Mouse (Mus musculus): ENCODE measurements at regions not wholly inside any gene's neighbourhood (a gene's known extent, or its start where the extent isn't known, plus 50 kb on each side); places are given as distances from the start of the nearest gene placed in this dataset.

DNA sequence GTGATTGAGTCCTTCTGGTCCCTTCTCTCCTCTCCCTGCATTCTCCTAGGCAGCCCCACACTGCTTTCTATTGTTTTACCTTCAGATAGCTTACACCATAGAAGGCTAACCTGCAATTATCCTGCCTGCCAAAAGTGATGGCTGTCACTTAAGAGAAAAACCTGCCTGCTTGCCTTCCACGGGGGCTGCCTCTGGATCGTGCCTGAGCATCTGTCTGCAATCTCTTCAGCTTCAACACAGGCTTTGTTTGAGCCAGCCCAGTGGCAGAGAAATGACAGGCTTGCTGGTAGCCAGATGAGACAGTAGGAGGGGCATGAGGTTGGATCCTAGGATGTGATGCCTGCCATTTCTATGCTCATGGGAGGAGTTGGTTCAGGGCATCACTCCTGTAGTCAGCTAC, 345.2 kb upstream of the Tshz3 start:
- intact Hi-C loops (cut with DNase I): no loop called here
- DNase-seq (ENCODE audit: low spot score): no peak

- intact Hi-C loops (cut with DNase I): no loop called here
- no peak for DNase-seq (ENCODE audit: low spot score)
Measured at GRCm38 (mm10) chr7:36350616-36351015, 347.3 kb upstream of the Tshz3 start.

- intact Hi-C loops (cut with DNase I): no loop called here
- DNase-seq (ENCODE audit: low spot score): no peak
Measured at GRCm38 (mm10) chr7:36348195-36348594, 349.7 kb upstream of the Tshz3 start.

- intact Hi-C loops (cut with DNase I): no loop called here
- no peak for DNase-seq (ENCODE audit: low spot score)
Measured at GRCm38 (mm10) chr7:36334857-36335256, 363.1 kb upstream of the Tshz3 start.

DNA sequence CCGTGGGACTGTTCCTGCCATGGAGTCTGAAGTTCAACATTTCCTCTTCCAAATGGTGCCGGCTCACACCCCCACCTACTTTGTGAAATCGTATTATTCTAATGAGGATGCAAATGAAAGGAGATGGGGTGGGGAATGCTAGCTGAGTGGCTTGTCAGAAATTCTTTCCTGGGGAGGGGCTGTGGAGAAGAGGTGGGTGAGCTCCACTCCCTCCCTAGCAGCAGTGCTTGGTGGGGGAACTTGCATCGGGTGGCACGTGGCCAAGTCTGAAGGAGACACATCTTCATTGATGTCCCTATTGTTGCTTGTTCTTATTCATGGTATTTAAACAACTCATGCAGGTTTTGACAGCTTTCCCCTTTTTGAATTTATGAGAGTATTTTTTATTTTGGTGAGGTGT, 363.8 kb upstream of the Tshz3 start:
- DNase-seq (ENCODE audit: low spot score): no peak
- intact Hi-C loops (cut with DNase I): no loop called here

DNA sequence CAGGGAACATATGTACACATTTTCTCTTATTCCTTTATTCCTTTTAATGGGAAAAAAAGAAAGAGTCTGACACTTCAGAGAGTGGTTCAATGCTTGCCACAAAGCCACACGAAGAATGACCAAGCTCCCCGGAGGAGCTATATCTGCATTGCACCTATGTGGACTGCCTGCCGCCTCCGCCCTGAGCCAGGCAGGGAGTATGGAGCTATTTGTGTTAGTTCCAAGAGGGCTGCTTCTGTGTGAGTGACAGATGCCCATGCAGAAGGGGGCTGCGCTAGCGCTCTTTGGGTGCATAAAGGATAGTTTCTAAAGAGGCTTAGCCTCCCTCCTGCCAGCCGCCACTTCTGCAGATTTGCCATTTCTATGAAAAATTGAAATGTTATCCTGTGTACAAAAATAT, 365.3 kb upstream of the Tshz3 start:
- intact Hi-C loops (cut with DNase I): no loop called here
- DNase-seq (ENCODE audit: low spot score): no peak

GRCm38 (mm10) chr7:36328141-36328540, 369.8 kb upstream of the Tshz3 start:
- no peak for DNase-seq (ENCODE audit: low spot score)
- intact Hi-C loops (cut with DNase I): no loop called here

DNA sequence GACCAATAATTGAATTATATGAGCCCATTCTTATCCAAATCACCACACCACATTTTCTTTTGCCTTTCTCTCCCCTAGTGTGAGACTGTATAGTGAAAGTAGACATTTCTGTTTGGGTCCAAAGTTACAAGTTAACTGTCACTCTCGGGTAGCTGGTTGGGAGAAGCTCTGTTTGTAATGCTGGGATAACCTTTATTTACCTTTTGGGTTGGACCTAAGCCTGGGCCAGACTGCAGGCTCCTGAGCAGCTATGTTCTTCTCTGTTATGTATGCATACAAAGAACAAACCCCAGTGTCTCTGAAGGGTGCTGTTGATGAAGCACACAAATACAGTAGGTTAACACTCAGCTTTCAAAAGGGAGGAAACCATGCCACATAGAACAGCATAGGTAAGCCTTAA, 373.9 kb upstream of the Tshz3 start:
- intact Hi-C loops (cut with DNase I): no loop called here
- DNase-seq (ENCODE audit: low spot score): no peak

GRCm38 (mm10) chr7:36322181-36322580, 375.7 kb upstream of the Tshz3 start:
- intact Hi-C loops (cut with DNase I): no loop called here
- DNase-seq (ENCODE audit: low spot score): no peak

GRCm38 (mm10) chr7:36317466-36318212, 380.3 kb upstream of the Tshz3 start:
- intact Hi-C loops (cut with DNase I): no loop called here
- DNase-seq (ENCODE audit: low spot score): peak; percentile 62

DNA sequence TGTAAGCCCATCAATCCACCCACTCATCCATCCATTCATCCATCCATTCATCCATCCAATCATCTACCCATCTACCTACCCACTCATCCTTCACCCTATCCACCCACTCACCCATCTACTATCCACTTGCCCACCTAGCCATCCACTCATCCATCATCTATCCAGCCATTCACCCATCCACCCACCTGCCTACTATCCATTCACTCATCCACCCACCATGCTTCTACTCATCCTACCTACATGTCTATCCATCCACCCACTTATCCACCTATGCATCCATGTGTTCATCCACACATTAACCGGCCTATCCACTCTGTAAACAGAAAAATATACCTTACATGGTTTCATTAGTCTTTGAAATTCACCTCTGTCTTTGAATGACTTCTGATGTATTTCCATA, 384.2 kb upstream of the Tshz3 start:
- DNase-seq (ENCODE audit: low spot score): no peak
- intact Hi-C loops (cut with DNase I): no loop called here

- intact Hi-C loops (cut with DNase I): no loop called here
- DNase-seq (ENCODE audit: low spot score): peak; percentile 63
Measured at GRCm38 (mm10) chr7:36309761-36310605, 387.9 kb upstream of the Tshz3 start.

- DNase-seq (ENCODE audit: low spot score): no peak
- intact Hi-C loops (cut with DNase I): no loop called here
Measured at GRCm38 (mm10) chr7:36308726-36309125, 389.2 kb upstream of the Tshz3 start.

DNA sequence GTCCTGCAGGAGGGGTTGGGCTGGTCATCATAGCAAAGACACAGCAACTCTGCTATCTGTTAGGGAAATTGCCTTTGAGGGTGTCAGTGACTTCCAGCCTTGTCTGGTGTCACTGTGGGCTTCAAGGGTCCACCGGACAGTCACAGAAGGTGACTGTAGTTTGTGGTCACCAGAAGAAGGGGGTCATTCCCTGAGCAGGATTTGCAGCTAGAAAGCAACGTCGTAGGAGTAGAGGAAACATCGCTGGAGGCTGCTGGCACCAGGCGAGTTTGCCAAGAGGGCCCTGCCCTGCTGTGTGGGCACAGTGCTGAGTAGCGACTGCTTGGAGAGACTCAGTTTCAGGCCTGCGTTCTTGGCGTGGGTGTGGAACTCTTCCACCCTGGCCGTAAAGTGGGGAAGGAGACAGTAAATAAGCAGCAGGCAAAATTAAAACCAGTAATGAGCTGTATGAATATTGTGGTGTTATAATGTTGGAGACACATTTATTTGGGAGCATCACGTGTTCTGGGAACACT, 389.8 kb upstream of the Tshz3 start:
- no peak for DNase-seq (ENCODE audit: low spot score)
- intact Hi-C loops (cut with DNase I): no loop called here

- no peak for DNase-seq (ENCODE audit: low spot score)
- intact Hi-C loops (cut with DNase I): no loop called here
Measured at GRCm38 (mm10) chr7:36277275-36277674, 420.6 kb upstream of the Tshz3 start.

DNA sequence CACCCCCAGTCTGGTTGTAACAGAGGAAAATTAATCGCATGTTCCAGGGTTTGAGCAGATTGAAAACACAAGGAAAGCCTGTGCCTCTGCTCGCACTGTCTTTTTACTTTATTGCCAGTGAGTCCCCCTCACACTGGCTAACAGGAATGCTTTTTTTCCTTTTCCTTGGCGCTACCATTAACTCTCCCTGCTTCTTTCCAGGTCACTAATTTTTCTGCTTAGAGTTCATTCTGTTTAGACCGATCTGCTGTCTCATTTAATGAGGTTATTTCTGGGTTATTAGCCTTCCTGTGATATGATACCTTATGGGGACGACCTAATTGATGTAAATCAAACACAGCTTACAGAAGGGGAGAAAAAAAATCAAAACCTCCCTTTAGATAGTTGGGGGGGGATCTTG, 429.0 kb upstream of the Tshz3 start:
- intact Hi-C loops (cut with DNase I): no loop called here
- DNase-seq (ENCODE audit: low spot score): no peak

DNA sequence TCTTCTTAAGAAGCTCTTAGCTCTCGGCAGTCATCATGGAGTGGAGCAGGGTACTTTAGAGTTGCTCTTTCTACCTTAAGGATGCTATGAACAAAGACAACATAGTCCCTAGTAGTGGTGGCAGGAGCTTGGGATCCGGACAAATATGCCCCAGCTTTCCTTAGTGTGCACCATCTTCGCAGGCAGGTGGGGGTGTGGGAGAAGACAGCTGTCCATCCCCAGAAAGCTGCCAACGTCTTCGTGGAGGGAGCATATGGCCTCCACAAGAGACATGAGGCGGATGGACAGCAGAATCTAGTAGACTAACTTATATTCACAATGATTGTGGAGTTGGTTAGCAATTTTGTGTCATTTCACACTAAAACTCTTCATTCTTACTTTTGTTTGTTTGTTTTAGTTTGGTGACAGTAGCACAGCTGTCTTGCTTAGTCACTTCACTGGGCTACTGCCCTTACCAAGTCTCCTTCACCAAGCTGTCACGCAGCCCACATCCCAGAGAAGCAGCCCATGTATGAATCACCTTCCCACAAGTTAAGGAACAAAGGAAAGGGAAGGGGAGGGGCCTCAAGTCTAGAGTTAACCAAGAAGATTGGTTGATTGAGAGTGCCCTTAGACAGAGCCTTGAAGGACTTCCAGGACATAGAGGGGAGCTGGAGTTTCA, 432.6 kb upstream of the Tshz3 start:
- intact Hi-C loops (cut with DNase I): no loop called here
- no peak for DNase-seq (ENCODE audit: low spot score)

- no peak for DNase-seq (ENCODE audit: low spot score)
- intact Hi-C loops (cut with DNase I): no loop called here
Measured at GRCm38 (mm10) chr7:36262124-36262710, 435.7 kb upstream of the Tshz3 start.

DNA sequence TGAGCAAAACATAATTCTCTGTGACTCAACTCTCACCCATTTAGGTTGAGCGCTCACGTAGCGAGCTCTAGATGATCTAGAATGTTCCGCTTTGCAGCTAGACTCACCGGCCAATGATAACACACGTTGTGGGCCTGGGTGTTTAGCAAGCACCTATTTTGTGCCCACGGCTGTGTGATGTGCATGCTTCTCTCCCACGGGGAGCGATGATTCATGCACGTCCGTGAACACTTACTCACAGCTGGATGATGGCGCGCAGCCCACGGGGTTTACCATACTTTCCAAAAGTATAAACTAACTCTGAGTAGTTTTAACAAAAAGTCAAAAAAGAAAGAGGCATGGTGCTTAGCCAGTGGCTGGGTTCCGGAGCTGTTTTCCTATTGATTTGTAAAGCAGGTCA, 440.8 kb upstream of the Tshz3 start:
- intact Hi-C loops (cut with DNase I): no loop called here
- DNase-seq (ENCODE audit: low spot score): no peak

- DNase-seq (ENCODE audit: low spot score): no peak
- intact Hi-C loops (cut with DNase I): no loop called here
Measured at GRCm38 (mm10) chr7:36247356-36247755, 444.6 kb upstream of the Zfp507 start.

Measured in heart, postnatal 25 days (tissue).